Mouse (Mus musculus) lung, postnatal 0 days (tissue): ENCODE data around the gene Mog.

ENCODE experiments used
- CTCF ChIP-seq: IDR thresholded peaks from 2 replicates; pipeline ENCODE4 v1.5.1; 2016; ENCODE audit warnings: antibody characterized with exemption, mild to moderate bottlenecking
- EP300 ChIP-seq: IDR thresholded peaks from 2 replicates; pipeline ENCODE4 v1.6.1; 2016; ENCODE audit warnings: antibody characterized with exemption, mild to moderate bottlenecking, control low read depth

DNA sequence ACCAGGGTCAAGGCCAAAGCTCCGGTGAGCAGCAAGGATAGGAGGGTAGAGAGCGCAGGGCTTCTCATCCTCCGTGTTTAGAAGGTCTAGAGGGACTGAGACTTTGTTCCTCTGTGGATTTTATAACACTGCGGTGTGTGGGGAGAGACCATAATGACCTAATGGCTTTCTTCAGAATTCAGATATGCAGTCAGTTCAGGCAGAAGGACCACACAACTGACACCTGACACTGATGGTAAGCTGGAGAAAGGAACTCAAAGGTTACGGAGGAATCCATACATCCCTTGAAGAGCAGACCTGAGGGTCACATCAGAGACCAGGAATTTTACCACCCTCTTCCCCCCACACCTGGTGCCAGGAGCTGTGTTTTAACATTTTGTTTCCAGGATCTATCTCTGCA, 33.8 kb downstream of the Mog start, which contains the start of gene H2-M5:
- TF ChIP-seq CTCF (no peak), EP300 (no peak)
